Mouse (Mus musculus) yolk sac, embryonic 10.5 days (tissue): ENCODE results near the gene March7.

Experiments used
- DNase-seq: peaks from one replicate; pipeline ENCODE4 v3.0.0-alpha.2; 2017; ENCODE audit warnings: low spot score

March7 gene

DNA sequence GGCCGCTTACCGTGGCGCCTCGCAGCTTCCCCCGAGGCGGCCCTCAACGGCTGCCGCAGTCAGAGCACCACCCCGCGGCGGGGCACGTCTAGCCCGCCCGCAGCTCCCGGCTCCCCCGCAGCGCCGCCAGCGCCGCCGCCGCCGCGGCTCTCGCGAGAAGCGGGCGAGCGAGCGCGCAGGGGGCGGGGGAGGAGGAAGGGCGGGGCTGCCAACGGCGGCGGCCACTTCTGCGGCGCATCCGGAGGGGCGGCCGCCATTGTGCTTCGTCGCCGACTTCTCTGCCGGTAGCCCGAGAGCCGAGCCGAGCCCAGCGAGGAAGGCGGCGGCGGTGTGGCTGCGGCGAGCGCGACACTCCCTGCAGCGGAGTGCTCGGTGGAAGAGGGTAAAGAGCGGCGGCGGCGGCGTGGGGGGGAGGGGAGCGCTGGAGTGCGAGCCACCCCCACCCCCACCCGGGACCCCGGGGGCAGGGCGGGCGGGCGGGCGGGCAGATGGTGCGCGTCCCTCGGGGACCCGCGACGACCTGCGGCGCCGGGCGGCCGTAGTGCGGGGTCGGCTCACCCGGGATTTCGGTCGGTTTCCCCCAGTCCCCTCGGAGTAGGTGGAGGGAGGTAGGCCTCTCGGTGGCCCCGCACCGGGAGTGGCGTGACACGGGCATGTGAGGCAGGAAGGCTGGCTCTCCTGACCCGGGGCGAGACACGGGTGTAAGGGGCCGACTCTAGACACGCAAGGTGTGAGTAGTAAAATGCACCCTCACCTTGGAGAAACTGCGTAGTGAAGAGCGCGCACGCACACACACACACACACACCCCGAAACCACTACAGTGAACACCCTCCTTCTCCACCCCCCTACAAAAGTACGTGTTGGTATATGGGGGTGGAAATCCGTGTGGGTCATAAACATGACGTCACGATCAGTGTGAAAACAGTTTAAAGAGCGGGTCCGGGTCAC lies at the start of gene March7, which contains the start of gene Baz2b:
Gene March7, plus strand, starts transcription at position 185 of the 949 bp plus-strand sequence.
Gene Baz2b, minus strand, starts transcription at position 137 of the 949 bp plus-strand sequence.
- peak; percentile 83 for DNase-seq

DNA sequence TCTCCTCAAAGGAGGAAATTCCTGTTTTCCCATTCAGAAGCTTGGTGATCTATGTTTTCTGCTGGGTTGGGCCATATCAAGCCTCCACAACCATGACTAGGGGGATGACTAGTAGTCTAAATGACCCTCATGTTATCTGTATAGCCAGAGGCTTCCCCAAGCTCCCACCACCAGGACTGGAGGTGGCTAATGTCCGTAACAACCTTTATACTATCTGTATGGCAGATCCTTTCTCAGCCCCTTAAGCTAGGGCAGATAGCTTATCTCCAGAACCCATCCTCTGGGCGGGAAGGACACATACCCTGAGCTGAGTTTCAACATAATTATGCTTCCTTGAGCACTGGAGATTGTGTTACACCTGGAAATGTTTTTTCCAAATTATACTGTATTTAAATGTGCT lies 45.9 kb upstream of the March7 start:
- no peak for DNase-seq

DNA sequence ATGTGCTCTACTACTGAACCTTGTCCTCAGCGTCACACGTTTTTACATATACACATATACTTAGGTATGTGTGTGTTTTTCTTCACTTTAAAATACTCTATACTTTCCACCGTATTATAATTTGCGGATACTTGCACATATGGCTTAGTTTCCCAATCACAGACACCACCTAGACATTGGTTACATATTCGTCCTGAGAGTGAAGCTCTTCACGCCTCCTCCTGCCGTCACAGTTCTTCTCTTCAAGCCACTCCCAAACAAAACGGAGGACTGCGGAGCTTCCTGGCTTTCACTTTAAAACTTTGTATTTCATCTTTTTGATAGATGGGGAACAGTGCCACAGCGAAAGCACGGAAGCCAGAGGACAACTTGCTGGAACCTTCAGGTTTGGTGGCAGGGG lies 44.0 kb upstream of the March7 start:
- no peak for DNase-seq

DNA sequence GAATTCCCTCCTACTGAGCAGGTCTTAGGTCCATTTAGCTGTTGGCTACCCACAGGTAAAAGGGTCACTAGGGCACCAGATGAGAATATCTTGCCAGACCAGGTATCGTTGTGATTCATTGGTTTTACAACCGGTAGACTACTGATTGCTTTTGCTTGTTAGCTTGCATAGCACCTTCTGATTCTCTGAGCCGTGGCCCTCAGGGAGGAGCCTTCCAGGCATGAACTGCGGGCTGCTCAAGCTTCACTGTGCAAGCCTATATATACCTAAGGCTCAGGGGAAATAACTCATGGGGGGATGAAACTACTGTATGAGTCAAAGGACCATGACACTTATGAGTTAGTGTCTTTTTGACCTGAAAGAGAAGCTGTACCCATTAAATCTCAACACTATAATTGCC lies 42.8 kb upstream of the March7 start:
- no peak for DNase-seq

DNA sequence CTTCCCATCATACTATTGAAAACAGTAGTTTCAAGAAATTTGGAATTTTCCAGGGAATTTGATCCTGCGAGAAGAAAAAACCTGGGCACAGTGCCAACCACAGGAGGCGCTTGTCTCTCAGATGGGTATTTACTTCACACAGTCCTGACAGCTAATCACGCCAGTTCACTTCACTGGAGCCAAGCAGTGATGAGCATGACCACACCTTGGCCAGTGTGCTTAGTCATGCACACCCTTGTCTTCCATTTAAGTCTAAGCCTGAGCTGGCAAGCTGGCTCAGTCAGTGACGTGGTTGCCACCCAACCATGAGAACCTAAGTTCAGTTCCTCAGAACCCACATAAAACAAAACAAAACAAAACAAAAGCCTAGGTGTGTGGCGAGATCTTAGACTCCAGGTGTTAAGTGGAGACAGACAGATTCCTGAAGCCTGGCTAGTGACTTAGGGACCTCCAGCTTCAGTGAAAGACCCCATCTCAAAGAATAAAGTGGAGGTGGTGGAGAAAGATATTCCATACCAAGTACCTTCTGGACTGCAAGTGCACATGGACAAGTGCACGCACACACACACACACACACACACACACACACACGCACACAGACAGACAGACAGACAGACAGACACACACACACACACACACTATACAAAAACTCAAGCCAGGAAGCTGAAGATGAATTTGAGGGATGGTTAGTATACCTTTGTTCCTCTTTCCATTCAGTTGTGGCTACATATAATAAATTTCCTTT lies 37.7 kb upstream of the March7 start:
- DNase-seq, result no peak

DNA sequence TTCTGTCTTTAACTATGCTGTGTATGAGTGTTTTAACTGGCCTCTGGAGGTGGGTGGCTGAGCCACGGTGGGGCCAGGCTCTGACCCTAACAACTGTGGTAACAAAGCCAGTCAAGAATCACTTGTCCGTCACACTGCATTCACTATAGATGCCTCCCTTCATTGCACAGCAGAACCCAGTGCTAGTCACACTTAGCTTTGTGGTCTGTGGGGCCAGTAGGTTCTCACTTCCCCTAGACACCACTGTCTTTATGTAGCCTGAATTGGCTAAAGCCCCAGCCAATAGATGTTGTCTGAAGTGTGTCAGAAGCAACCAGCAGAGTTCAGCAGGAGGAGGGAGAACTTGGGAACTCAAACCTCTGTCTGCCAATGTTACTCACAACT lies 37.2 kb upstream of the March7 start:
- DNase-seq, result no peak

DNA sequence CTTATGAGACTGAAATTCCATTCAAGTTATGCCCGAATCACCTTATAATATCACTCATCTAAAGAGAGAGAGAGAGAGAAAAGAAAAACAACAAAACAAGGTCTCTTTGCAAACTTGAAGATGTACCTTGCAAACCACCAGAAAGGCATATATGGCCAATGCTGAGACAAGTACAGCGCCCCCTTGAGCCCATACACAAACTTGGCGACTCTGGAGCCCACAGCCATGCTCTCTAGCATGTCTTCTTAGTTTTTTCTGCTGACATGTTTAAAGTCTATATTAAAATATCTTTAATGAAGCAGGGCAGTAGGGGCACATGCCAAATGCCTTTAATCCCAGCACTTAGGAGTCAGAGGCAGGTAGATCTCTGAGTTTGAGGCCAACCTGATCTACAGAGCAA lies 36.5 kb upstream of the March7 start:
- no peak for DNase-seq

DNA sequence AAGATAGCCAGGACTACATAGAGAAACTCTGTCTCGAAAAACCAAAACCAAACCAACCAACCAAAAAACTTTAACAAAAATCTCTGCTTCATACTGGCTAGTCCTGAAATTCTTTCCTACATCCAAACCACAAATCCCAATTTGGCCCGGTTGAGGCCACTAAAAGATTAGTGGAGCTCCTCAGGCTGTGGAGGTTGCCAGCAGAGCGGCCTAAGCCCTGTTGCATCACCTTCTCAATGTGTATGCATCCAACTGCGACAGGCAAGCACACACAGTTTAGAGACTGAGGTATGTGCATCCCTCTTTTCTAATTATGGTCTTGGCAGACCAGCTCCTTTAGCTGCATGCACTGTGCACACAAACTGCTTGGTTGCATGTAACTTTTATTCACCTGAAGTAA lies 36.1 kb upstream of the March7 start:
- DNase-seq, result no peak

DNA sequence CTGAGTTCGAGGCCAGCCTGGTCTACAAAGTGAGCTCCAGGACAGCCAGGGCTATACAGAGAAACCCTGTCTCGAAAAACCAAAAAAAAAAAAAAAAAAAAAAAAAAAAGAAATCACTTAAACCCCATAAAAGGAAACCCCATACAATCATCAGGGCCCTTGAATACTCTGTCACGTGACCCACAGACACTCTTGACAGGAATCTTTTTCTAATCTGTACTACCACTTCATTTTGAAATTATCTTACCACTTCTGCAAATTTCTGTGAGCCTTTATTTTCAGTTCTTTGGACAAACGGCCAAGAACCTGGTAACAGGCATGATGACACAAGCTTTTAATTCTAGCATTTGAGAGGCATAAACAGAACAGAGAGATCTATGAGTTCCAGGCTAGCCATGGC lies 34.6 kb upstream of the March7 start:
- DNase-seq, result no peak

DNA sequence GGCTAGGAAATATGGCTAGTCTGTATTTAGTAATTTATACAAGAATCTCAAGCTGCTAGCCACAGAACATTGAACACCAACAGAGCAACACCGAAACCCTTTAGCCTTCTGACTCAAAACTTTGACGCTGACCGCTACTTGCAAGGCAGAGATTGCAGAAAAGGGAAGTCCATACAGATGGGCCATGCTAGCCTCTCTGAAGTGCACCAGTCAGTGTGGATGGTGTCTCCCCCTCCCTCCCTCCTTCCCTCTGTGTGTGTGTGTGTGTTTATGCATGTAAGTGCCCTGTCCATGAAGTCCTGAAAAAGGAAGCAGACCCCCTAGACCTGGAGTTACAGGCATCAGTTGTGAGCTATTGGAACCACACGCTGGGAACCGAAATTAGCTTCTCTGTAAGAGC lies 33.6 kb upstream of the March7 start:
- no peak for DNase-seq

DNA sequence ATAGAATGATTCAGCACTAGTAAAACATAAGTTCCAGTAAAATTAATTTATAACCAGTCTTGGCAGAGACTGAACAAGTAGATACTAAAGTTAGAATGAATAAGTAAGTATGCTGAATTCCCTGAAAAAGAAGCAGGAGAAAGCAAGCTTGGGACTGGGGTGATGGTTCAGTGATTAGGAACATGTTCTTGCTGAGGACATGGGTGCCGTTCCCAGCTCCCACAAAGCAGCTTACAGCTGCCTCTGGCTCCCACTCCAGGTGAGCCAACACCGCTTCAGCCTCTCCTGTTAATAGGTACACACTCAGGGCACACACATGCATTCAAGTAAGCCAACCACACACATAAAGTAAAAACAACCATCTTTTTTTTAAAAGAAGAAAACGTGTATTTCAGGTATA lies 32.2 kb upstream of the March7 start:
- no peak for DNase-seq

DNA sequence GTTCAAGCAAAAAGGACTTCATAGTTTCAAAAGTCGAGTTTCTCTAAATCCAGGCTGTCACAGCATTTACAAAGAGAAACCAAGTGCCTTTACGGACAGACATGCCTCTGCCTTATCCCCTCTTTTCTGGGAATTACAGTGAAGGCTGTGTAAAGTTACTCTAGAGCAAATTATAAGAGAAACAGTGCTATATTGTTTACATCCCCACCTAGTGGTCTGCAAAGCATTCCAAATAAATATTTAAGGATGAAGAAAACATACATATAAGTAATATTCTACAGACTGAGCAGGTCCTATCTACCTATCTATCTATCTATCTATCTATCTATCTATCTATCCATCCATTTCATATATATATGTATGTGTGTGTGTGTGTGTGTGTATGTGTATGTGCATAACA lies 28.0 kb upstream of the March7 start:
- no peak for DNase-seq

DNA sequence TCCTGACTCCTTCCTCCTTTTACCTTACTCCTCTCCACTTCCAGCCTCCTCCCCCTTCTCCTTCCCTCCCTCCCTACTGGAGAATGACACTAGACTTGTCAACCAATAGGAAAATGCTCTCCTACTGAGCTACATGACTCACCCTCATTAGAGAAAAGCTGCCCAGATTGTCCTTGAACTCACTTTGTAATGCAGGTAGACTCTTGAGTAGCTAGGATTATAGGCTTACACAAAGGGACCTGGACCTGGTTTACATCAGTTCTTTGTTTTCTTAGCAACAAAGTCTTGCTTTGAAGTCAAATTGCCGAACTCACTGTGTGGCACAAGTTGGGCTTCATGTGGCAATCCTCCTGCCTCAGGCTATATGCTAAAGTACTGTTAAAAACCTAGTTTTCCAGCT lies 12.8 kb upstream of the March7 start:
- DNase-seq, result no peak

DNA sequence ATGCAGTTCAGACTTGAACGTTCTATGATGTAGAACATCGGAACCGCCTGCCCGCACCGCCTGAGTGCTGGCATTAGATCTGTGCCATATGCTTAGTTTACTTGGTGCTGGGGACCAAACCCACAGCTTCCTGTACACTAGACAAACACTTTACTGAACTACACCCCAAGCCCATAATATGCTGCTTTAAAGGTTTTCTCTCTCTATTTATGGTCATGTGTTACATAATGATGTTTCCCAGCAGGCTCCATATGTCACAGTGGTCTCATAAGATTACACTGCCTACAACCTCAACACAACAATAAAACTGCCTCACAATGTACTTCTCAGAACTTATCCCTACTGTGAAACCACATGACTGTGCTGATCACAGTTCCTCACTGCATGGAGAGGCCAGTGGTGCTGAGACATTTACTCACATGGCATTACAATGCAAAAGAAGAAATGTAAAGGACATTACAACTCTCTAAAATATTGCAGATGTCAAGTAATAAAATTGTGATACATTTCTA lies 9.6 kb upstream of the March7 start:
- DNase-seq, result no peak

DNA sequence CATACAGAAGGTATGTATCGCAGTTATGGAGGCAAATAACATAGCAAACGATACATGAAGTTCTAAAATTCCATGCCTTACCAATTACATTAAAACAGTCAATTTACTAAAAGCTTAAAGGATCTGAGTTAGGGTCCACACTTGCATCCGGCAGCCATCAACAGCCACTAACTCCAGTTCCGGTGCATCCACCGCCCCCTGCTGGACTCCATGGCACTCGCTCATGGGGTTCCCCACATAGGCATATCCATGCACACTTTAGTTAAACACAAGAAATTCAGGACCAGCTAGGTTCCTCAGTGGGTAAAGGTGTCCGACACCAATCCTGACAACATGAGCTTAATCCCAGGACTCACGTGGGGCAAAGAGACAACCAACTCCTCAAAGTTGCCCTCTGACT lies 9.0 kb upstream of the March7 start:
- peak; percentile 20 for DNase-seq

DNA sequence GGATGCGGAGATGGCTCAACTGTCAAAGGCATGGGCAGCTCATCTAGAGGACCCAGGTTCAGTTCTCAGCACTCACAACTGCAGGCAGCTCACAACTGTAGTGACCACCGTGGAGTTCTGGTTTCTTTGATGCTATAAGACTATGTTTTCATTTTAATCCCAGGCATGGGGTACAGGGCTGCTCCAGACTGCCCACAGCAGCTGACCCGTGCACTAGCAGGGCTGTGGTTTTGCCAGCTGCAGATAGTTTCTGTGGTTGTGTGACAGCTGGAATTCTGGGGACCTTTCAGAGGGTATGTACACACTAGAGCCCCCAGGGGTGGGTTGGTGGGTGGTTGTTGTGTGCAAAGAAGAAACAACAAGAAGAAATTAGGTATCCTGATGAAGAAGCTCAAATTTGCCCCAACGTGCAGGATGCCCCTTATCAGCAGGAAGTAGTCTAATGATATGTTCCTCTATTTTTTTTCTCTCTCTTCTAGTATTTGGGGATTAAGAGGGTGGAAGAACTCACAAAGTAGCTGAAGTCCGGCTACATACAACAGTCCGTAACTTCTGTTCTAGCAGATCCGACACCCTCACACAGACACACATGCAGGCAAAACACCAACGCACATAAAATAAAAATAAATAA lies 6.7 kb upstream of the March7 start:
- DNase-seq, result no peak

DNA sequence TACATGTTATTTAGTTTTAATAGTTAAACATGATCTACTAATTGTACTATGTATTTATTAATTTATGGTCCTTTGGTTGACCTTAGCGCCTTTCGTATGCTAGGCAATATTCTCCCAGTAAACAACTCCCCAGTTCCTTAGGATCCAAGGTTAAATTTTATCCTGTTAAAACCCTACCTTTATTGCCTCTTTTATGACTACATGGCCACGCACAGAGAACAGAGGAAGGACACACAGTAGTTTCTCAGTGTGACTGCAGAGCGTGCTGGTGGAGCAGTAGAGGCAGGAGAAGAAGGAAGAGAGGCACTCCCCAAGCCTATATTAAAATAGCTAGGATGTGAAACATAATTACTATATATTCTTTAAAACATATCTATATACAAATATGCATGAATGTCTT lies 6.0 kb upstream of the March7 start:
- DNase-seq, result no peak

DNA sequence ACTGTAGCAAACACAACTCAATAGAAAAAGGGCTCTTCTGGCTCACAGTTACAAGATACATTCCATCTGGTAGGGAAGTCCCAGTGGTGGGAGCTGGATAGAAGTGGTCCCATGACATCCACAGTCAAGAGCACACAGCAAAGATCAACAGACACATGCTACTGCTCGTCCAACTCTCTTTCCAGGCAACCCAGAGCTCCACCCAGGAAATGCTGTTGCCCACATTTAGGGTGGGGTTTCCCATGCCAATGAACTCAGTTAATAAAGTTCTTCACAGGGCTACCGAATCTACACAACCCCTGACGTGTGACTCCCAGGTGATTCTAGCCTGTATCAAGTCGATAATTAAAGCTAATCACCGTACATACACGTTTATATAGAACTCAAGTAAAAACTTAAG lies 5.5 kb upstream of the March7 start:
- no peak for DNase-seq

DNA sequence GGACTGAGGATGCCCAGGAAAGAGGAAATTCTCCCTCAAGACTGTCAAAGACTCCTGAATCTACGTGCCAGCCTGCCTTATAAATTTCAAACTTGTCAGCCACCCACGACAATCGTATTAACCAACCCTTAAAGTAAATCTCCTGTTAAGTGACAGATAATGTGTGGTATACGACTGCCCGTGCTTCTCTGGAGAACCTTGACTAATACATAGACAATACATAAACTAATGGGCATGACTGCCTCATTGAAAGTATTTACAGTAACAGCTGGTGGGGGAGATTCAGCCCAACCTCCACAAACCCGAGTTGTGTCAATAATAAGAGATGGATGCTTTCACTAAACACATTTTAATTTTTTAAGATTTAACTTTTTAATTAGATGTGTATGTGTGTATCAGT lies 3.9 kb upstream of the March7 start:
- no peak for DNase-seq

DNA sequence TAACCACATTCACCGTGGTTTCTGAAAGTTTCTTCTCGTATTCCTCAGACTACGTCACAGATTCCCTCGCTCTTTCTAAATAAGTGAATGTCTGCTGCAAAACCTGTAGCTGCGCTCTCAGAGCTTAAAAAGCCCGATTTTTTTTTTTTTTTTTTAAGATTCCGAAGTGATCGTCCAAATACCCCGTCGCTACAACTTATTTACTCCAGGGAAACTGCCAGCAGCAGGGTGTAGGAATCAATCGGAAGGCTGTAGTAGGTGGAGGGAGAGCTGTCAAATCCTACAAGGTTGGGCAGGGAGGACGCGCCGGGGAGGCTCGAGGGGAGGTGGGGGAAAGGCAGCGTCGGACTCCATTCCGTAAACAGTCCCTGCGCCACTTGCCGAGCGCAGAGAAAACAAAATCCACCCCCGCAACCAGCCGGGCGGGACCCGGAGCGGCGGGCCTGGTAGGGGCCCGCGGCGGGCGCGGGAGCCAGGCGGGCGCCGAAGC lies 520 bp upstream of the March7 start:
- peak; percentile 68 for DNase-seq

DNA sequence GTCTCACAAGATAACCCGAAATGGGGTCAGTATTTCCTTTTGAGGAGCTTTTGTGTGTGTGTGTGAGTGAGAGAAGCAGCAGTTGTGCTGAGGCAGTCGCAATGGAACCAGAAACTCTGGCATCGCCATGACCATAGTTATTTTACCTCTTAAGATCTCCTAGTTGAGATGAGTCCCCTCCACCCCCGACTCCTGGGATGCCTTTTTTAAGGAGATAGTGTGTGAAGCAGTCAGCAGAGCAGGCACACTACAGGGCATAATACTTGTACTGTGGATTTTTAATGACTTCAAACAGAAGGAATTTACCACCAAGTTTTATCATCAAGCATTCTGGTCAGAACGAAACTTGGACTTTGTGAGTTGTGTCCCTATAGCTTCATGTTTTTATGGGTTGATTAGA lies 1.1 kb downstream of the March7 start:
- DNase-seq, result no peak

DNA sequence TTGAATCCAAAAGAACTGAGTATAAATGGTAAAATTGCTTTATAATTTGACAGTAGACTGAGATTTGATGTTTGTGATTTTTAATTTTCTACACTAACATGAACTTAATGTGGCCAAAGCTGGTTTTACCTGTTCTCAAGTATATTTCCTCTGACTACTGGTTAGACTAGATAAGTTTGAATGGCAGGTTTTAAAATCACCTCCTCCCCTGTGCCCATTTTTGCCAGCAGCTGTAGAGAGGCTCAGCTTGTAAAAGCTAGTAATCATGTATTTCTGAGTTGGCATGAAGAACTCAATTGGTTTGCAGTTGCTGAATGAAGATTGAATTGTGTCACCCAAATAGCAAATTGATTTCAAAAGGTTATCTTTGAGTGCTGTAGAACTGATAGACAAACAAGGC lies 2.8 kb downstream of the March7 start:
- DNase-seq, result no peak
